Mouse (Mus musculus): Measurements from ENCODE around the gene Plcg2.

Plcg2 gene

GRCm38 (mm10) chr8:117485316-117485715 is 12.8 kb upstream of the Plcg2 start:
- DNase-seq (ENCODE audit: inconsistent ontology term), result no peak

GRCm38 (mm10) chr8:117488246-117489005 is 9.7 kb upstream of the Plcg2 start:
- peak; percentile 71 for DNase-seq (ENCODE audit: inconsistent ontology term)

GRCm38 (mm10) chr8:117493543-117493942 is 4.5 kb upstream of the Plcg2 start:
- no peak for DNase-seq (ENCODE audit: inconsistent ontology term)

GRCm38 (mm10) chr8:117494874-117495273 is 3.2 kb upstream of the Plcg2 start:
- no peak for DNase-seq (ENCODE audit: inconsistent ontology term)

- no peak for DNase-seq (ENCODE audit: inconsistent ontology term)
Measured at GRCm38 (mm10) chr8:117498915-117499540, 937 bp downstream of the Plcg2 start.

GRCm38 (mm10) chr8:117500232-117500823 is 2.2 kb downstream of the Plcg2 start:
- no peak for DNase-seq (ENCODE audit: inconsistent ontology term)

GRCm38 (mm10) chr8:117501323-117501722 is 3.2 kb downstream of the Plcg2 start:
- no peak for DNase-seq (ENCODE audit: inconsistent ontology term)

- no peak for DNase-seq (ENCODE audit: inconsistent ontology term)
Measured at GRCm38 (mm10) chr8:117503405-117504069, 5.4 kb downstream of the Plcg2 start.

GRCm38 (mm10) chr8:117507703-117508102 is 9.6 kb downstream of the Plcg2 start:
- no peak for DNase-seq (ENCODE audit: inconsistent ontology term)

GRCm38 (mm10) chr8:117516876-117517565 is 18.9 kb downstream of the Plcg2 start:
- DNase-seq (ENCODE audit: inconsistent ontology term), result no peak

GRCm38 (mm10) chr8:117517861-117518260 is 19.8 kb downstream of the Plcg2 start:
- DNase-seq (ENCODE audit: inconsistent ontology term), result no peak

- DNase-seq (ENCODE audit: inconsistent ontology term), result no peak
Measured at GRCm38 (mm10) chr8:117518873-117519272, 20.8 kb downstream of the Plcg2 start.

- DNase-seq (ENCODE audit: inconsistent ontology term), result no peak
Measured at GRCm38 (mm10) chr8:117526185-117526584, 28.1 kb downstream of the Plcg2 start.

GRCm38 (mm10) chr8:117527983-117528382 is 29.9 kb downstream of the Plcg2 start:
- DNase-seq (ENCODE audit: inconsistent ontology term), result peak; percentile 5

- DNase-seq (ENCODE audit: inconsistent ontology term), result no peak
Measured at GRCm38 (mm10) chr8:117529177-117529576, 31.1 kb downstream of the Plcg2 start.

- DNase-seq (ENCODE audit: inconsistent ontology term), result no peak
Measured at GRCm38 (mm10) chr8:117532381-117532972, 34.4 kb downstream of the Plcg2 start.

GRCm38 (mm10) chr8:117536862-117537261 is 38.8 kb downstream of the Plcg2 start:
- DNase-seq (ENCODE audit: inconsistent ontology term), result no peak

- no peak for DNase-seq (ENCODE audit: inconsistent ontology term)
Measured at GRCm38 (mm10) chr8:117537751-117538150, 39.7 kb downstream of the Plcg2 start.

- DNase-seq (ENCODE audit: inconsistent ontology term), result no peak
Measured at GRCm38 (mm10) chr8:117542951-117543350, 44.9 kb downstream of the Plcg2 start.

- DNase-seq (ENCODE audit: inconsistent ontology term), result no peak
Measured at GRCm38 (mm10) chr8:117543789-117544188, 45.7 kb downstream of the Plcg2 start.

- DNase-seq (ENCODE audit: inconsistent ontology term), result no peak
Measured at GRCm38 (mm10) chr8:117545043-117545442, 47.0 kb downstream of the Plcg2 start.

Data from Muller cell, postnatal 12 days (primary cell).